Mouse (Mus musculus): ENCODE data around the gene Sema4f.

DNA sequence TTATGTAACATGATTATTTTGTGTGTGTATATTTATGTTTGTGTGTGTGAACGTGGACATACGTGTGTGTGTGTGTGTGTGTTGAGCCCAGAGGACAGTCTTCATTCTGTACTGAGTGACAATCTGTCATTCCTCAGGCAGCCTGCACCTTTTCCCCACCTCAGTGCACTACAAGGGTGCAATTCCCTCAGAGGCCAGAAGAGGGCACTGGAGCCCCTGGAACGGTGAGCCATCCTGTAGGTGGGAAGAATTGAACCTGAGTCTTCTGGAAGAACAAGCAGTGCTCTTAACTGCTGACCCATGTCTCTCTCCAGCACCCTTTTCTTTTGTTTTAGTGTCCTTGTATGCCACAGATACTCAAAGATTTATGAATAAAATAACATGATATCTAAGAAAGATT lies 23.7 kb downstream of the Sema4f start:
- TF ChIP-seq EP300 (IDR thresholded peaks at IDR 0.05; ENCODE audit: low read depth) (no peak), CTCF (IDR thresholded peaks at IDR 0.05; ENCODE audit: low read depth) (peak; percentile 71)

All from heart, postnatal 0 days (tissue).